15 mouse cellular contexts compared by ENCODE assay signal in the genomic region with DNA sequence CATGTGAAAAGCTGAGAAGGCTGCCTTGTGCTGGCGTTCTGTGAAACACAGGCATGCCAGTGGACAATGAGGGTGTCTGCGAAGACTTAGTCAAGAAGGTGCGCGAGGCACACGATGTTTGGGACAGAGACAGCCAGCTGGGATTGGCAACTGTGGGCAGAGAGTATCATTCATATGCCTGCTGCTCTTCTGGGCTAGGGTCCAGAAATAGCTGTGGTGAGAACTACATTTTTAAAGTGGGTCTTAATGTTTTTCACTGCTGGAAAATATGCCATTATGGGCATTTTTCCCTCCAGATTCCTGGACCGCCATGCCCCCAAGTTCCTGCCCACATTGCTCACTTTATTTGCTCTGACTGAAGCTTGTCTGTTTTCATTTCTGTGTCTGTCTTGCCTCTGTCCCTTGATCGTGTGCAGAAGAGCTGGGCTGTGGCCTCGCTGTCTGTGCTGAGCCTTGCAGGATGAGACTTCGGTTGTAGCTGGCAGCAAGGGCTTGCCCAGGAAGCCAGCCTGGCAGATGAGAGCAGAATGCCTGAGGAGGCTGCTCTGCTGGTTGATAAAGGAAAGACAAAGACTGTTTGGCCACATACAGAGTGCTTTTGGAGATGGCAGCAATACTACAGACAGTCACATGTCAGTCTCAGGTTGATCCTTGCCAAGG. TPM values are rescaled to one million over a fixed set of nuclear protein-coding genes. Genes with fewer than 3 reads are reported as not detected.
DNase-seq lines count a peak whose midpoint lies in the region; ATAC-seq and TF ChIP-seq lines count a peak whose summit lies in the region.
"Had no signal": no experiment of that assay in that cellular context is flagged by ENCODE, and none has a peak within 500 bp of the region (broad histone marks: within the 10 kb centered on the region; RNA-seq: fewer than 3 reads in every experiment).

No protein-coding gene starts in this region.

- H3ac ChIP-seq in myocyte (ENCODE audit: control insufficient read depth, insufficient read length) = no peak overlapping the region

- DNase-seq in hindbrain, postnatal 0 days (ENCODE audit: low spot score) = peak; percentile 52
- DNase-seq in adipocyte (ENCODE audit: low spot score) = peak; percentile 40
- DNase-seq in layer of hippocampus, adult 18-20 months (ENCODE audit: low spot score in 2 of 2) = peak; percentile 42 to 71
- DNase-seq in retina, postnatal 1 day = no peak
- no peak for DNase-seq in kidney, adult 2 months
- DNase-seq in adrenal gland, postnatal 36 days = no peak
- DNase-seq: cerebellum, adult 8-10 months; thymus, adult 2 months had no signal

- no peaks in the 10 kb centered on the region for H3K9me3 ChIP-seq in hindbrain, postnatal 0 days (ENCODE audit: low read length)
- H3K9me3 ChIP-seq in hindbrain, embryonic 12.5 days (replicated peaks) = no peaks in the 10 kb centered on the region
- H3K9me3 ChIP-seq: heart, embryonic 12.5 days; hindbrain, embryonic 10.5 days; lung, embryonic 15.5 days had no signal

- H3K4me3 ChIP-seq in hindbrain, postnatal 0 days (ENCODE audit: low read length) = no peak overlapping the region
- H3K4me3 ChIP-seq in hindbrain, embryonic 12.5 days = no peak overlapping the region
- no peak overlapping the region for H3K4me3 ChIP-seq in myocyte
- H3K4me3 ChIP-seq in kidney, adult 2 months (ENCODE audit: insufficient read depth, low read depth, low read length) = no peak overlapping the region
- H3K4me3 ChIP-seq: heart, embryonic 12.5 days; hindbrain, embryonic 10.5 days; lung, embryonic 15.5 days had no signal

- TF ChIP-seq POLR2A in myocyte (IDR thresholded peaks at IDR 0.05; ENCODE audit: insufficient read length, low read depth) = no peak
- TF ChIP-seq POLR2A in kidney, adult 2 months (IDR thresholded peaks at IDR 0.05; ENCODE audit: low read depth, low read length) = no peak

- no peaks in the 10 kb centered on the region for H3K4me1 ChIP-seq in hindbrain, postnatal 0 days (ENCODE audit: insufficient read depth, low read length)
- H3K4me1 ChIP-seq in hindbrain, embryonic 12.5 days = no peaks in the 10 kb centered on the region
- peaks cover 7% of the 10 kb centered on the region; the same call in 1 of the 2 replicates for H3K4me1 ChIP-seq in kidney, adult 2 months (ENCODE audit: control insufficient read depth, insufficient read depth, low read length)
- H3K4me1 ChIP-seq: heart, embryonic 12.5 days; hindbrain, embryonic 10.5 days; lung, embryonic 15.5 days had no signal

- H3K9ac ChIP-seq in hindbrain, postnatal 0 days (replicated peaks; ENCODE audit: low read length) = no peak overlapping the region
- no peak overlapping the region for H3K9ac ChIP-seq in hindbrain, embryonic 12.5 days
- H3K9ac ChIP-seq: heart, embryonic 12.5 days; lung, embryonic 15.5 days had no signal

- no peaks in the 10 kb centered on the region for H3K79me2 ChIP-seq in myocyte (ENCODE audit: control insufficient read depth, insufficient read depth)

- TF ChIP-seq CTCF in hindbrain, postnatal 0 days (IDR thresholded peaks at IDR 0.05; ENCODE audit: low read depth) = no peak
- no peak for TF ChIP-seq CTCF in kidney, adult 2 months (conservative IDR thresholded peaks at IDR 0.05; ENCODE audit: insufficient read depth, insufficient read length, low read depth, low read length)

- H3K27me3 ChIP-seq in hindbrain, postnatal 0 days (ENCODE audit: insufficient read depth, low read length) = no peaks in the 10 kb centered on the region
- H3K27me3 ChIP-seq in hindbrain, embryonic 12.5 days = no peaks in the 10 kb centered on the region
- no peaks in the 10 kb centered on the region for H3K27me3 ChIP-seq in myocyte (ENCODE audit: control insufficient read depth, insufficient read depth, insufficient read length)
- H3K27me3 ChIP-seq in kidney, adult 2 months (replicated peaks; ENCODE audit: control insufficient read depth, insufficient read depth, low read length) = no peaks in the 10 kb centered on the region
- H3K27me3 ChIP-seq: lung, embryonic 15.5 days had no signal

- H3K27ac ChIP-seq in hindbrain, postnatal 0 days = no peak overlapping the region
- no peak overlapping the region for H3K27ac ChIP-seq in hindbrain, embryonic 12.5 days
- no peak overlapping the region for H3K27ac ChIP-seq in kidney, adult 2 months (ENCODE audit: insufficient read depth, low read depth, low read length)
- H3K27ac ChIP-seq: hindbrain, embryonic 10.5 days; lung, embryonic 15.5 days had no signal

- 41% methylated on average over 9 of the region's 9 CpGs for WGBS in hindbrain, postnatal 0 days
- 91% methylated on average over 9 of the region's 9 CpGs for WGBS in hindbrain, embryonic 12.5 days
- WGBS in kidney, adult 2 months = 78% methylated on average over 9 of the region's 9 CpGs

- ATAC-seq in hindbrain, postnatal 0 days = peak; percentile 40; the same call in 1 of the 2 replicates
- no peak for ATAC-seq in hindbrain, embryonic 12.5 days (ENCODE audit: low FRiP score)
- ATAC-seq: intestine, postnatal 0 days had no signal

- no peak overlapping the region for H3K4me2 ChIP-seq in hindbrain, postnatal 0 days (ENCODE audit: low read depth, low read length)
- H3K4me2 ChIP-seq in hindbrain, embryonic 12.5 days (replicated peaks) = no peak overlapping the region
- H3K4me2 ChIP-seq in myocyte (ENCODE audit: low read depth) = peak overlapping the region; percentile 42
- H3K4me2 ChIP-seq: heart, embryonic 12.5 days; lung, embryonic 15.5 days had no signal

- H3K36me3 ChIP-seq in hindbrain, postnatal 0 days (ENCODE audit: insufficient read depth, low read length) = no peaks in the 10 kb centered on the region
- H3K36me3 ChIP-seq in hindbrain, embryonic 12.5 days = no peaks in the 10 kb centered on the region
- no peaks in the 10 kb centered on the region for H3K36me3 ChIP-seq in myocyte (ENCODE audit: control insufficient read depth, insufficient read depth)
- H3K36me3 ChIP-seq in kidney, adult 2 months (ENCODE audit: control insufficient read depth, insufficient read depth, low read length) = no peaks in the 10 kb centered on the region; the same call in 1 of the 2 replicates
- H3K36me3 ChIP-seq: heart, embryonic 12.5 days; hindbrain, embryonic 10.5 days; lung, embryonic 15.5 days had no signal

TF ChIP-seq in myocyte, 11 proteins besides CTCF, POLR2A, EP300 and RAD21:
- TF ChIP-seq SRF (IDR thresholded peaks at IDR 0.05; ENCODE audit: control insufficient read depth, insufficient read length, low read depth) (no peak), POLR2AphosphoS2 (IDR thresholded peaks at IDR 0.05; ENCODE audit: insufficient read length, low read depth) (no peak), MYOG (IDR thresholded peaks at IDR 0.05; ENCODE audit: control insufficient read depth in 1 of 3, insufficient read depth in 1 of 3, insufficient read length in 2 of 3, low read depth in 2 of 3) (no peak), TCF3 (IDR thresholded peaks at IDR 0.05; ENCODE audit: insufficient read length, low read depth) (no peak), CEBPB (IDR thresholded peaks at IDR 0.05; ENCODE audit: insufficient read depth, poor library complexity, severe bottlenecking) (no peak), TCF12 (IDR thresholded peaks at IDR 0.05; ENCODE audit: insufficient read depth, poor library complexity, severe bottlenecking) (no peak), REST (IDR thresholded peaks at IDR 0.05; ENCODE audit: insufficient read depth, insufficient read length) (no peak), MYOD1 (IDR thresholded peaks at IDR 0.05; ENCODE audit: control insufficient read depth in 1 of 3, insufficient read length in 2 of 3, low read depth in 2 of 3) (no peak), E2F4 (IDR thresholded peaks at IDR 0.05; ENCODE audit: insufficient read depth) (no peak), USF1 (IDR thresholded peaks at IDR 0.05; ENCODE audit: low read depth) (no peak), MAX (IDR thresholded peaks at IDR 0.05; ENCODE audit: low read depth) (no peak)

RNA-seq across cellular contexts. Expression of gene Trabd2b, which starts 42.0 kb away (rescaled TPM):
- total RNA-seq in hindbrain, postnatal 0 days (2014; rRNA removed) = 1.5 and 1.8 TPM in 2 replicates
- 0.59 and 0.65 TPM in 2 replicates for polyA plus RNA-seq in hindbrain, postnatal 0 days (2015; fragmentation: Nextera tagmentation; extraction: Ambion mirVana)
- 2.0 and 2.8 TPM in 2 replicates for polyA plus RNA-seq in hindbrain, embryonic 12.5 days (2016; fragmentation: Nextera tagmentation; extraction: Ambion mirVana)
- 1 to 10 TPM; 1.4 to 1.5 TPM for total RNA-seq in layer of hippocampus, adult 18-20 months (2021)
- polyA plus RNA-seq in myocyte (2012; fragmentation: generic; extraction: Trizol) = 0.79 TPM
- polyA plus RNA-seq in kidney, adult 2 months (2012; rRNA removed) = 31.5 and 32.2 TPM in 2 replicates
- 1 to 10 TPM; 1.3 to 2.2 TPM for total RNA-seq in adrenal gland, postnatal 36 days (2021)
- total RNA-seq: megakaryocyte-erythroid progenitor cell, adult 5-6 weeks had no signal

Comparison
In these comparisons a context has a peak if more than half of its experiments do, and no peak if none do; other contexts are left out.
1. DNase-seq: peak in hindbrain, postnatal 0 days (single experiment), adipocyte (single experiment) and layer of hippocampus, adult 18-20 months (2 of 2); none in retina, postnatal 1 day (single experiment), kidney, adult 2 months (single experiment) and adrenal gland, postnatal 36 days (0 of 2).